Mouse (Mus musculus) cerebellum, adult 18-20 months (tissue): Measurements from ENCODE around the gene Cad.

Experiments
- DNase-seq, 2 experiments: peaks; one replicate each; pipeline ENCODE4 v3.0.0; 2021

Cad gene

GRCm38 (mm10) chr5:31071059-31071458 lies 16.5 kb downstream of the Cad start:
- DNase-seq, result no peak

GRCm38 (mm10) chr5:31071821-31072220 lies 17.2 kb downstream of the Cad start:
- DNase-seq, result no peak

GRCm38 (mm10) chr5:31073176-31073575 lies 18.6 kb downstream of the Cad start:
- DNase-seq, result no peak

- no peak for DNase-seq
These were observed 21.8 kb downstream of the Cad start for GRCm38 (mm10) chr5:31076346-31076745.

- no peak for DNase-seq
These were observed 25.6 kb downstream of the Cad start for GRCm38 (mm10) chr5:31080059-31080794.

GRCm38 (mm10) chr5:31080795-31081164 lies 26.2 kb downstream of the Cad start:
- DNase-seq, result no peak

GRCm38 (mm10) chr5:31081386-31081785 lies 26.8 kb downstream of the Cad start:
- peak in 1 of 2 experiments; percentile 19 for DNase-seq

- peak; percentile 26 to 42 for DNase-seq
These were observed 27.8 kb downstream of the Cad start for GRCm38 (mm10) chr5:31082355-31082754.

GRCm38 (mm10) chr5:31082935-31083625 lies 28.5 kb downstream of the Cad start:
- DNase-seq, result no peak

GRCm38 (mm10) chr5:31083949-31084348 lies 29.4 kb downstream of the Cad start:
- no peak for DNase-seq

- no peak for DNase-seq
These were observed 32.0 kb downstream of the Cad start for GRCm38 (mm10) chr5:31086606-31087005.

- no peak for DNase-seq
These were observed 32.6 kb downstream of the Cad start for GRCm38 (mm10) chr5:31087131-31087530.

GRCm38 (mm10) chr5:31092231-31092975 lies 37.8 kb downstream of the Cad start:
- DNase-seq, result no peak

GRCm38 (mm10) chr5:31093151-31094041 lies 38.8 kb downstream of the Cad start:
- no peak for DNase-seq

- DNase-seq, result no peak
These were observed 39.7 kb downstream of the Cad start for GRCm38 (mm10) chr5:31094100-31094798.

- DNase-seq, result no peak
These were observed 40.5 kb downstream of the Cad start for GRCm38 (mm10) chr5:31094799-31095691.

GRCm38 (mm10) chr5:31095711-31096480 lies 41.3 kb downstream of the Cad start:
- no peak for DNase-seq

- DNase-seq, result no peak
These were observed 51.3 kb downstream of the Cad start, which contains the start of gene Dnajc5g for GRCm38 (mm10) chr5:31105814-31106335. Gene Dnajc5g (plus strand): TSS chr5:31106285.

- no peak for DNase-seq
These were observed 53.5 kb downstream of the Cad start, which contains the start of gene Slc30a3 for GRCm38 (mm10) chr5:31108000-31108490. Gene Slc30a3 (minus strand): TSS chr5:31108237.
